Mouse (Mus musculus) embryonic facial prominence, embryonic 15.5 days (tissue): ENCODE measurements at regions not wholly inside any gene's neighbourhood (a gene's known extent, or its start where the extent isn't known, plus 50 kb on each side); places are given as distances from the start of the nearest gene placed in this dataset.

Experiments used
- ATAC-seq: fragments of 200-750 bp; cut with Nextera tagmentation; 2 replicates; pipeline ENCODE4 v1.8.0; 2017; ENCODE audit warnings: low read depth, moderate TSS enrichment; ENCODE audit not compliant: insufficient number of reproducible peaks, low FRiP score, low TSS enrichment
- H3K27ac ChIP-seq: fragments of 300-500 bp; sonication (generic); replicated peaks from 2 replicates; pipeline ENCODE4 v1.5.1; 2015; ENCODE audit warnings: mild to moderate bottlenecking, inconsistent platforms
- H3K27me3 ChIP-seq: fragments of 300-500 bp; sonication (generic); 2 replicates; pipeline ENCODE4 v1.6.1; 2015; ENCODE audit warnings: inconsistent platforms
- H3K36me3 ChIP-seq: fragments of 300-500 bp; sonication (generic); 2 replicates; pipeline ENCODE4 v1.6.1; 2015; ENCODE audit warnings: mild to moderate bottlenecking, inconsistent platforms
- H3K4me1 ChIP-seq: fragments of 300-500 bp; sonication (generic); 2 replicates; pipeline ENCODE4 v1.6.1; 2015; ENCODE audit warnings: inconsistent platforms
- H3K4me2 ChIP-seq: fragments of 300-500 bp; sonication (generic); replicated peaks from 2 replicates; pipeline ENCODE4 v1.6.1; 2015; ENCODE audit warnings: mild to moderate bottlenecking, inconsistent platforms
- H3K4me3 ChIP-seq: fragments of 300-500 bp; sonication (generic); replicated peaks from 2 replicates; pipeline ENCODE4 v1.5.1; 2015; ENCODE audit warnings: mild to moderate bottlenecking, inconsistent platforms
- H3K9ac ChIP-seq: fragments of 300-500 bp; sonication (generic); 2 replicates; pipeline ENCODE4 v1.6.1; 2015; ENCODE audit warnings: inconsistent platforms
- H3K9me3 ChIP-seq: fragments of 300-500 bp; sonication (generic); replicated peaks from 2 replicates; pipeline ENCODE4 v1.6.1; 2016; ENCODE audit warnings: inconsistent platforms
- WGBS: fragments of 180-500 bp; shearing (Covaris S2); methylation state at CpG from one replicate; pipeline ENCODE4 v1.1.7; 2015; 5-methylcytosine and 5-hydroxymethylcytosine counted together

GRCm38 (mm10) chr3:118443742-118444332 lies 118.1 kb upstream of the Dpyd start:
- peak; percentile 76; the same call in 1 of the 2 replicates for ATAC-seq
- H3K9ac ChIP-seq = no peak overlapping the region
- 40% methylated on average over 8 of the region's 8 CpGs for WGBS
- no peaks in the 10 kb centered on the region for H3K27me3 ChIP-seq
- H3K4me2 ChIP-seq = no peak overlapping the region
- H3K4me1 ChIP-seq = no peaks in the 10 kb centered on the region
- H3K9me3 ChIP-seq = no peaks in the 10 kb centered on the region
- H3K4me3 ChIP-seq = no peak overlapping the region
- H3K36me3 ChIP-seq = no peaks in the 10 kb centered on the region
- H3K27ac ChIP-seq = no peak overlapping the region

GRCm38 (mm10) chr3:118445360-118445759 lies 116.6 kb upstream of the Dpyd start:
- Histone ChIP-seq H3K27me3 (no peaks in the 10 kb centered on the region), H3K27ac (no peak overlapping the region), H3K4me1 (no peaks in the 10 kb centered on the region), H3K9me3 (no peaks in the 10 kb centered on the region), H3K36me3 (no peaks in the 10 kb centered on the region), H3K4me2 (no peak overlapping the region), H3K4me3 (no peak overlapping the region), H3K9ac (no peak overlapping the region)
- 66% methylated on average over 4 of the region's 4 CpGs for WGBS
- no peak for ATAC-seq

- no peak overlapping the region for H3K4me3 ChIP-seq
- H3K27ac ChIP-seq = no peak overlapping the region
- no peaks in the 10 kb centered on the region for H3K9me3 ChIP-seq
- H3K36me3 ChIP-seq = no peaks in the 10 kb centered on the region
- H3K27me3 ChIP-seq = no peaks in the 10 kb centered on the region
- no peak overlapping the region for H3K9ac ChIP-seq
- no peaks in the 10 kb centered on the region for H3K4me1 ChIP-seq
- H3K4me2 ChIP-seq = no peak overlapping the region
- no peak for ATAC-seq
- WGBS = 91% methylated on average over 2 of the region's 2 CpGs
These were observed 102.3 kb upstream of the Dpyd start for GRCm38 (mm10) chr3:118459636-118460035.

GRCm38 (mm10) chr3:118465611-118466010 lies 96.3 kb upstream of the Dpyd start:
- WGBS = 65% methylated on average over 2 of the region's 2 CpGs
- H3K4me3 ChIP-seq = no peak overlapping the region
- H3K4me2 ChIP-seq = no peak overlapping the region
- H3K9ac ChIP-seq = no peak overlapping the region
- no peak for ATAC-seq
- no peaks in the 10 kb centered on the region for H3K27me3 ChIP-seq
- H3K9me3 ChIP-seq = no peaks in the 10 kb centered on the region
- no peaks in the 10 kb centered on the region for H3K36me3 ChIP-seq
- no peaks in the 10 kb centered on the region for H3K4me1 ChIP-seq
- no peak overlapping the region for H3K27ac ChIP-seq

GRCm38 (mm10) chr3:118472215-118472799 lies 89.6 kb upstream of the Dpyd start:
- H3K27me3 ChIP-seq = no peaks in the 10 kb centered on the region
- no peaks in the 10 kb centered on the region for H3K9me3 ChIP-seq
- H3K4me3 ChIP-seq = no peak overlapping the region
- ATAC-seq = no peak
- no peaks in the 10 kb centered on the region; the same call in 1 of the 2 replicates for H3K4me1 ChIP-seq
- WGBS = 54% methylated on average over 10 of the region's 10 CpGs
- H3K4me2 ChIP-seq = no peak overlapping the region
- no peaks in the 10 kb centered on the region for H3K36me3 ChIP-seq
- no peak overlapping the region for H3K27ac ChIP-seq
- no peak overlapping the region for H3K9ac ChIP-seq

- WGBS = 89% methylated on average over 8 of the region's 8 CpGs
- Histone ChIP-seq H3K27me3 (no peaks in the 10 kb centered on the region), H3K4me3 (no peak overlapping the region), H3K4me2 (no peak overlapping the region), H3K36me3 (no peaks in the 10 kb centered on the region), H3K9ac (no peak overlapping the region), H3K9me3 (no peaks in the 10 kb centered on the region), H3K27ac (no peak overlapping the region), H3K4me1 (no peaks in the 10 kb centered on the region)
- ATAC-seq = no peak
These were observed 83.9 kb upstream of the Dpyd start for GRCm38 (mm10) chr3:118478065-118478464.

GRCm38 (mm10) chr3:118480515-118481248 lies 81.2 kb upstream of the Dpyd start:
- no peak overlapping the region for H3K4me3 ChIP-seq
- H3K4me1 ChIP-seq = no peaks in the 10 kb centered on the region
- no peaks in the 10 kb centered on the region for H3K9me3 ChIP-seq
- H3K27ac ChIP-seq = no peak overlapping the region
- ATAC-seq = no peak
- H3K9ac ChIP-seq = no peak overlapping the region
- 74% methylated on average over 8 of the region's 8 CpGs for WGBS
- H3K27me3 ChIP-seq = no peaks in the 10 kb centered on the region
- H3K4me2 ChIP-seq = no peak overlapping the region
- no peaks in the 10 kb centered on the region for H3K36me3 ChIP-seq

- H3K9me3 ChIP-seq = no peaks in the 10 kb centered on the region
- no peak for ATAC-seq
- H3K36me3 ChIP-seq = no peaks in the 10 kb centered on the region
- WGBS = 71% methylated on average over 2 of the region's 2 CpGs
- H3K27ac ChIP-seq = no peak overlapping the region
- H3K9ac ChIP-seq = no peak overlapping the region
- H3K27me3 ChIP-seq = no peaks in the 10 kb centered on the region
- H3K4me2 ChIP-seq = no peak overlapping the region
- H3K4me3 ChIP-seq = no peak overlapping the region
- H3K4me1 ChIP-seq = no peaks in the 10 kb centered on the region
These were observed 76.0 kb upstream of the Dpyd start for GRCm38 (mm10) chr3:118485966-118486365.

- WGBS = 60% methylated on average over 8 of the region's 8 CpGs
- Histone ChIP-seq H3K9me3 (no peaks in the 10 kb centered on the region), H3K4me1 (no peaks in the 10 kb centered on the region), H3K9ac (no peak overlapping the region), H3K4me2 (no peak overlapping the region), H3K36me3 (no peaks in the 10 kb centered on the region), H3K27ac (no peak overlapping the region), H3K4me3 (no peak overlapping the region), H3K27me3 (no peaks in the 10 kb centered on the region)
- no peak for ATAC-seq
These were observed 74.5 kb upstream of the Dpyd start for GRCm38 (mm10) chr3:118487408-118487807.

- Histone ChIP-seq H3K9me3 (no peaks in the 10 kb centered on the region), H3K36me3 (no peaks in the 10 kb centered on the region), H3K4me1 (no peaks in the 10 kb centered on the region), H3K27me3 (no peaks in the 10 kb centered on the region), H3K27ac (no peak overlapping the region), H3K4me2 (no peak overlapping the region), H3K4me3 (no peak overlapping the region), H3K9ac (no peak overlapping the region)
- 95% methylated on average over 1 of the region's 1 CpGs for WGBS
- no peak for ATAC-seq
These were observed 70.8 kb upstream of the Dpyd start for GRCm38 (mm10) chr3:118491101-118491500.

- no peak for ATAC-seq
- H3K27ac ChIP-seq = no peak overlapping the region
- H3K4me3 ChIP-seq = no peak overlapping the region
- no peaks in the 10 kb centered on the region for H3K27me3 ChIP-seq
- no peaks in the 10 kb centered on the region for H3K4me1 ChIP-seq
- no peaks in the 10 kb centered on the region for H3K36me3 ChIP-seq
- no peak overlapping the region for H3K4me2 ChIP-seq
- no peaks in the 10 kb centered on the region for H3K9me3 ChIP-seq
- 92% methylated on average over 5 of the region's 5 CpGs for WGBS
- H3K9ac ChIP-seq = no peak overlapping the region
These were observed 70.1 kb upstream of the Dpyd start for GRCm38 (mm10) chr3:118491871-118492270.
